Mouse (Mus musculus) layer of hippocampus, adult 8-10 months (tissue): ENCODE results near the gene Gss. TPM values are rescaled to one million over a fixed set of nuclear protein-coding genes. Genes with fewer than 3 reads are reported as not detected.
"Not testable (repeated sequence)": the region's sequence is repeated elsewhere in the genome, so short reads cannot be mapped to it uniquely, and the experiment has no call there.

Experiments
- DNase-seq, 2 experiments: peaks; one replicate each; pipeline ENCODE4 v3.0.0; 2022; ENCODE audit warnings: low spot score in 2 of 2
- total RNA-seq, 4 experiments: library from RNA; stranded (reverse); gene quantifications; 2 replicates each; pipeline ENCODE4 v1.2.4; 2022

The Gss gene
- total RNA-seq, 4 experiments from 2014 or later: 21.4 to 26.8 (median 22.2) TPM

- DNase-seq: no peak
These were observed 16.0 kb downstream of the Gss start for GRCm38 (mm10) chr2:155576656-155577055.

- peak; percentile 41 to 44 for DNase-seq
These were observed 17.9 kb downstream of the Gss start for GRCm38 (mm10) chr2:155574700-155575099.

DNA sequence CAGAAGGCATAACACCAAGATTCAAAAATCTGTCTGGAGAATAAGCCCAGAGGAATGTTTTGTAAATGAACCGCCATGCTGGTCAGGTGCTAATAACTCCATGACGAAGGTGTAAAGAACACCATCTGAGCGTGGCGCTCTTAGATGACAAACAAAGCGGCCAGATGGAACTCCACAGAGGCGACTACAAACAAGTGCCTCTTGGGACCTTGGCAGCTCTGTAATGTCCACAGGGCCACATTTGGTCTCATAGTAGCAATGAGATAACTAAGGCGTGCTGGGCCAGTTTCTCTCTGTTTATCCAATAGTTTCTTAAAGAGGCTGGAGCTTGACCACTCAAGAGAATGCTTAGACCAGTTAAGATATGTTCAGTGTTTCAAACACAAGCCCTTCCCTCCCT, 18.6 kb downstream of the Gss start:
- DNase-seq: no peak

- no peak for DNase-seq
These were observed 19.6 kb downstream of the Gss start for GRCm38 (mm10) chr2:155573001-155573400.

DNA sequence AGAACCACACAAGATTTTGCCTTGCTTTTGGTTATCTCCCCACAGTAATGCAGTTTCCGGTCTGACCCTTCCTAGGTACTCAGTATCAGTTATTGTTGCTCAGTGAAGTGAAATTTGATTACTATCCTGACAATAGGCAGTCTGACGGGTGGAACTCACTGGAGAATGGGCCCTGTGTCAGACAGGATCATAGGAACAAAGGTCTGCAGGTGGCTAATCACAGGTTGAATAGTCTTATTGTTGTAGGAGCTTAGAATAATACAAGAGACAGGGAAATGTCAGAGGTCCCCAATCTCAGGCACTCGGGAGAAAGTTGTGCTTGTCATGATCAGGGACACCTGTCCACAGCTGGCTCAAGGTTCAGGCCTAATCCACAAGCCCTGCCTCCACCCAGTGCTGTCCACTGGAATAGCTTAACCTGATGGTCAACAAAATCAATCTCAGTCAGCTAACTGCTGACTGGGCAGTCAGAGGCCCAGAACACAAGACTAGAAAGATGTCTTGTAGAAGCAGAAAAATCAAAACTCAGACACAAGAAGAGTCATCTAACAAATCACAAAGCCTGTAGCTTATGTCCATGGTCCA, 23.3 kb downstream of the Gss start:
- no peak for DNase-seq

- DNase-seq: no peak
These were observed 24.9 kb downstream of the Gss start for GRCm38 (mm10) chr2:155567751-155568150.

DNA sequence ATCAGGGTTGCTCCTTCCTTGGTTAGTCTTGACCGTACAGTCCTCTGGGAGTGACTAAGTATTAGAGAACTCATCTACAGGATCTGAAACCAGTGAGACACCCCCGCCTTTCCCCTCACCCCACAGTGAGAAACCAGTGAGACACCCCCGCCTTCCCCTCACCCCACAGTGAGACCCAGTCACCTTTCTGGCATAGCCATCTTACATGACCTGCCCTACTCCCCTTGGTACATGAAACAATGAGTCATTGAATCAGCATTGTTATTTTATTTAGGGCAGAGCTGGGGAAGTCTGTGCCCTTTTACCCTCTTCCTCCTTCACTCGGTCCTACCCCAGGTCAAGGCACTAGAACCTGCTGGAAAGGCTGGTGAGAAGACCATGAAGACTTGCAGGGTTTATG, 29.7 kb downstream of the Gss start:
- DNase-seq: no peak

DNA sequence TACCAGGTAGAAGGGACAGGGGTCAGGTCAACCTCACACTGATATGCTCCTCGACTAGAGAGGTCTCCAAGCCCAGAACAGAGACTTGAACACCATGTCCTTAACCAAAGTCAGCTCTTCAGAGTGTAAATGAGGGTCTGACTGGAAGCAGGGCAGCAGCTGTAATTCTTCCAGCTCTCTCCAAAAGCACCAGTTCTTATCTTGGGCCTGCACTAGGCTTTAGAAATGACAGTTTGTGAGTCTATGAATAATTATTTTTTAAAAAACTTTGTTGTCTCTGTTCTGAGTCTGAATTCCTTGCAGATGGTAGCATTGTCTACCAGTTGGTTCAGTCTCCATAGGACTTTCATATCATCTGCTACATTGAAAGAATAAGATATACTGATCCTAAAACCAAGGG, 30.4 kb downstream of the Gss start:
- no peak for DNase-seq

GRCm38 (mm10) chr2:155554426-155554985, 38.1 kb downstream of the Gss start:
- no peak for DNase-seq

GRCm38 (mm10) chr2:155552949-155553354, 39.7 kb downstream of the Gss start:
- no peak for DNase-seq

DNA sequence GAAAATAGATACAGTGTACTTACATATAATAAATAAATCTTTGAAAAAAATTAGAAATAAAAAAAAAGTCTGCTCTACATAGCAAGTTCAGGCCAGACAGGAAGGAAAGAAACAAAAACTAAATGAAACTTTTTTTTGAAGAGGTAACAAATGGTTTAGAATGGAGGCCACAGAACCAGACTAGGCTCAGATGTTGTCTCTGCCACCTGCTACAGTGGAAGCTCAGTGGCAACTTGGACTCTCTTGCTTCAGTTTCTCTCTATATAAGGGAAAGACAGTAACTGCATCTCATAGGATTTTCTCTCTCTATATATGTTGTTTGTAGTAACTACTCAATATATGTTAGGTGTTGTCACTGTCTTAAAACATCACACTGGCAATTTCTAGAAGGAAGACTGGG, 40.3 kb downstream of the Gss start:
- no peak for DNase-seq

GRCm38 (mm10) chr2:155546955-155547354, 45.7 kb downstream of the Gss start:
- DNase-seq: no peak

GRCm38 (mm10) chr2:155540822-155541458, 51.7 kb downstream of the Gss start:
- no peak for DNase-seq

GRCm38 (mm10) chr2:155539696-155540095, 52.9 kb downstream of the Gss start:
- DNase-seq: no peak

DNA sequence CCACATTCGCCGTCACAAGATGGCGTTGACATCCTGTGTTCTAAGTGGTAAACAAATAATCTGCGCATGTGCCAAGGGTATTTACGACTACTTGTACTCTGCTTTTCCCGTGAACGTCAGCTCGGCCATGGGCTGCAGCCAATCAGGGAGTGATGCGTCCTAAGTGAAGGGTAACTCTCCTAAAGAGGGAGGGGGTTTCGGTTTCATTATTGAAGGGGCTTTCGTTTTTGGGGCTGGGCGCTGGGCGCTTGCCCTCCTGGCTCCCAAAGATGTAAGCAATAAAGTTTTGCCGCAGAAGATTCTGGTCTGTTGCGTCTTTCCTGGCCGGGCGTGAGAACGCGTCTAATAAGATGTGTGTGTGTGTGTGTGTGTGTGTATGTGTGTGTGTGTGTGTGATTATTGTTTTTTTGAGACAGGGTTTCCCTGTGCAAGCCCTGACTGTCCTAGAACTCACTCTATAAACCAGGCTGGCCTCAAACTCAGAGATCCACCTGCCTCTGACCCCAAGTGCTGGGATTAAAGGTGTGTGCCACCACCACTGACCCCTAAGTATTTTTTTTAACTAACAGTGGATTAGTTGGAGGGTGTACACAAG, 54.0 kb downstream of the Gss start:
- not testable (repeated sequence) for DNase-seq

DNA sequence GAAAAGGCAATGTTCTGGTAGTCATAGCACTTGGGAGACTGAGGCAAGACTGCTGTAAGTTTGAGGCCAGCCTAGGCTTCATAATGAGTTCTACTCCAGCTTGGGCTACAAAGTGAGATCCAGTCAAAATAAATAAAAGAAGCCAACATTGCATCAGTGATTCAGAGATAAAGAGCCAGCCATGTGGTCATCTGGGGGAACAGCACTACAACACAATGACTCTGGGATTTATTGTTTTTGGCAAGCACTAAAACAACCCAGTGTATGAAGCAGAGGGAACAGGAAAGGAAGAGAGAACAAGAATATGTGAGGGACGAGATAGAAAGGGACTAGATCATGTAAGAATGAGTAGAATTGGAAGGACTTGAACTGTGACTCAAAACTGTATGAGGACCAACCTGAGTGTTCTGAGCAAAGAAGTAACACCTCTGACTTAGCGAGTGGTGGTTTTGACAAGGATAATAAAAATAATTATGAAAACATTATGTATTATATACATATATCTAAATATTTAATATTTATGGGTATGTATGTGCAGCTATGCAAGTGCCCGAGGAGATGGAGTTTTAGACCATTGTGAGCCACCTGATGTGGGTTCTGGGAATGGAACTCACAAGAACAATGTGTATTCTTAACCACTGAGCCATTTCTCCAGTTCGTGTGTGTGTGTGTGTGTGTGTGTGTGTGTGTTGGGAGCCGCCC, 54.7 kb downstream of the Gss start:
- DNase-seq: no peak

DNA sequence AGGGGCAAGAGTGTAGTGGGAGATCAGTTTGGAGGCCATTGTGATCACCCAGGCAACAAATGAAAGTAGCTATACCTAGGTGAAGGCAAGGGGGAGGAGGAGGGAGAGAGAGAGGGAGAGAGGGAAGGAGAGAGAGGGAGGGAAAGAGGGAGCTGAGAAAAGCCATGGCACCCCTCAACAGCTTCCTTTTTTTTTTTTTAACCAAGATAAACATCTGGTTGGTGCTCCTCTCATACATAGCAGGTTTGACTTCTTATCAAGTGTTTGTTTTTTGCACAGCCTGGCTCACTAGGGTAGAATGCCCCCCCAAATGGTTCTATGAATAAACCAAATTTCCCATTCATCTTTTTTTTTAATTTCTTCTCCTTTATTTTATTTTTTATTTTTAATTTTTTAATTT, 56.3 kb downstream of the Gss start:
- DNase-seq: no peak

DNA sequence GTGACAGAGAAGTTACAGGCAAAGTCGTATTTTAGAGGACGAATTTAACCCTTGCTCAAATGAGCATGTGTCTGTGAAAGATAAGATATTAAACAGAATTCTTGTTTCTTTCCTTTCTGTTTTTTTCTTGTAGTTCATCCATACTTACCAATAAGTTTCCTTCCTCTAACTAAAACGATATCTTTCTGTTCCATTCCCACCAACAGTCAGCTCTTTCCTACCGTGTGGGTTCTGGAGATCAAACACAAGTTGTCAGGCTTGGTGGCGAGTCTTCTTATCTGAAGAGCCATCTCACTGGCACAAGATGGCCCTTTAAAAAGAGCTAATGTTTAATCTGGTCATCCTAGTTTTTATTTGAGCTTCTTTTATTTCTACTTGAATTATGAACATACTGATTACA, 65.2 kb downstream of the Gss start:
- no peak for DNase-seq

DNA sequence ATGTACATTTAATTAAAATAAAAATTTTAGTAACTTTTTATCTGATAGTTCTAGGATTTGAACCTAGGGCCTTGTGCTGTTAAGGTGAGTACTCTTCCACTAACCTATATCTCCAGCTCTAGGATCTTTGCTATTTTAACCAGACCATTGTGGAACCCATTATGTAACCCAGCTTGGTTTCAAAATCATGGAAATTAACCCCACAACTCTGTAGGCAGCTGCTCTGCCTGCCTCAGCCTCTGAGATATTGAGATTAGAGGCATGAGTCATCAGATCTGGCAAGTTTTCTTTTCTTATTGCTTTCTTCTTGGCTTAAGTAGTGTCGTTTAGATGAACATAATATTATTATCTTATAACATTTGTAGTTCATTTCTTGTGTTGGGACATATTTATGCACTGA, 68.2 kb downstream of the Gss start:
- DNase-seq: no peak

DNA sequence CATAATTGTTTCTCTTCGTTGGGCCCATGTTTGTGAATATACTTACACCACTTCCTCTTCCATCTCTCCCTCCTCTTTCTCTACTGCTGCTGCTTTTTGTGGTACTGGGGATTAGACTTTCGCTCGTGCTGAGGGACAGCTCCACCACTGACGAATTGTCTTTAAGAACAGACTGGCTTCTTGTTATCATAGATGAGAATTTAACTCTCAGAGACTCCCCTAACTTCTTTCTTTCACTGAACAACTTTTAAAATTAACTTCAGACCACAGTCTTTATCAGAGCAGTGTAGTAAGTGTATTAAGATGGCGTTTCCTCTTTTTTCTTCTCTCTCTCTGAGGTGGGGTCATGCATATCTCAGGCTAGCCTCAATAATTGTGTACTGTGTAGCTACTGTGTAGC, 68.9 kb downstream of the Gss start:
- DNase-seq: no peak

- DNase-seq: no peak
These were observed 73.9 kb downstream of the Gss start for GRCm38 (mm10) chr2:155518531-155519270.
